Mouse (Mus musculus) brain, adult 2 months (tissue): ENCODE measurements around the gene Gm45808.
"Not testable (repeated sequence)": the region's sequence is repeated elsewhere in the genome, so short reads cannot be mapped to it uniquely, and the experiment has no call there.

Experiments used
- DNase-seq: peaks from one replicate; pipeline ENCODE4 v3.0.0; 2011; ENCODE audit warnings: low read depth, low spot score

Gm45808 gene

GRCm38 (mm10) chr7:45486761-45487415, at the start of gene Gm45808:
Gm45808 (minus strand) TSS chr7:45486811.
- DNase-seq, result no peak

GRCm38 (mm10) chr7:45535676-45536075, 49.1 kb upstream of the Gm45808 start:
- DNase-seq, result no peak

- DNase-seq, result no peak
Measured at GRCm38 (mm10) chr7:45530643-45531042, 44.0 kb upstream of the Gm45808 start.

- no peak for DNase-seq
Measured at GRCm38 (mm10) chr7:45529461-45529860, 42.9 kb upstream of the Gm45808 start.

GRCm38 (mm10) chr7:45527169-45527568, 40.6 kb upstream of the Gm45808 start:
- DNase-seq, result not testable (repeated sequence)

- peak; percentile 55 for DNase-seq
Measured at GRCm38 (mm10) chr7:45526474-45527120, 40.0 kb upstream of the Gm45808 start.

GRCm38 (mm10) chr7:45525809-45526473, 39.3 kb upstream of the Gm45808 start, which contains the start of the genes Ppp1r15a and Plekha4:
Ppp1r15a (minus strand) TSS chr7:45526268.
Plekha4 (plus strand) TSS chr7:45526330.
- DNase-seq, result peak; percentile 97

- peak; percentile 50 for DNase-seq
Measured at GRCm38 (mm10) chr7:45524841-45525621, 38.4 kb upstream of the Gm45808 start.

GRCm38 (mm10) chr7:45523678-45524170, 37.1 kb upstream of the Gm45808 start:
- no peak for DNase-seq

- DNase-seq, result no peak
Measured at GRCm38 (mm10) chr7:45522957-45523676, 36.5 kb upstream of the Gm45808 start.

GRCm38 (mm10) chr7:45522194-45522752, 35.7 kb upstream of the Gm45808 start:
- no peak for DNase-seq

- DNase-seq, result peak; percentile 97
Measured at GRCm38 (mm10) chr7:45521728-45522184, 35.1 kb upstream of the Gm45808 start.

GRCm38 (mm10) chr7:45520605-45521004, 34.0 kb upstream of the Gm45808 start:
- no peak for DNase-seq

- DNase-seq, result no peak
Measured at GRCm38 (mm10) chr7:45519345-45520120, 32.9 kb upstream of the Gm45808 start.

- no peak for DNase-seq
Measured at GRCm38 (mm10) chr7:45518618-45519017, 32.0 kb upstream of the Gm45808 start.

GRCm38 (mm10) chr7:45516846-45517245, 30.2 kb upstream of the Gm45808 start:
- not testable (repeated sequence) for DNase-seq

GRCm38 (mm10) chr7:45515436-45515835, 28.8 kb upstream of the Gm45808 start:
- DNase-seq, result no peak

GRCm38 (mm10) chr7:45514411-45514810, 27.8 kb upstream of the Gm45808 start:
- DNase-seq, result no peak

GRCm38 (mm10) chr7:45509912-45510787, 23.5 kb upstream of the Gm45808 start, which contains the start of gene Nucb1:
Nucb1 (minus strand) TSS chr7:45510406.
- peak; percentile 95 for DNase-seq
